Mouse (Mus musculus) MEL (cell line): ENCODE data around the gene Rora. TPM values are rescaled to one million over a fixed set of nuclear protein-coding genes. Genes with fewer than 3 reads are reported as not detected.

ENCODE experiments used
- DNase-seq: peaks from one replicate; pipeline ENCODE4 v3.0.0; 2011; ENCODE audit warnings: low read depth, low spot score
- H3K27ac ChIP-seq: 2 replicates; pipeline ENCODE4 v1.5.1; 2012; ENCODE audit warnings: low read depth, mild to moderate bottlenecking, control low read depth, low read length, moderate library complexity; ENCODE audit not compliant: control insufficient read depth
- H3K27me3 ChIP-seq, 2 experiments: fragments of 150-350 bp in 1 of 2; sonication (generic) in 1 of 2; 2 replicates each; pipeline ENCODE4 v1.6.1; 2012; ENCODE audit warnings: low read length in 2 of 2, mild to moderate bottlenecking in 2 of 2, improper control_type of control experiment in 1 of 2, moderate library complexity in 1 of 2; ENCODE audit not compliant: insufficient read depth in 2 of 2, control insufficient read depth in 1 of 2
- H3K36me3 ChIP-seq, 2 experiments: 2 replicates each; pipeline ENCODE4 v1.6.1; 2012 to 2014; ENCODE audit warnings: low read length in 2 of 2, improper control_type of control experiment in 1 of 2, inconsistent platforms in 1 of 2, mild to moderate bottlenecking in 1 of 2; ENCODE audit not compliant: insufficient read depth in 2 of 2, control insufficient read depth in 1 of 2
- H3K4me1 ChIP-seq, 2 experiments: fragments of 150-350 bp in 1 of 2; sonication (generic) in 1 of 2; 2 replicates each; pipeline ENCODE4 v1.6.1; 2012; ENCODE audit warnings: low read length in 2 of 2, improper control_type of control experiment in 1 of 2, mild to moderate bottlenecking in 1 of 2; ENCODE audit not compliant: insufficient read depth in 2 of 2, control insufficient read depth in 1 of 2
- H3K4me3 ChIP-seq, 2 experiments: fragments of 150-350 bp in 1 of 2; sonication (generic) in 1 of 2; 2 replicates each; pipeline ENCODE4 v1.5.1; 2012; ENCODE audit warnings: low read depth in 2 of 2, low read length in 2 of 2, mild to moderate bottlenecking in 2 of 2, moderate library complexity in 2 of 2, control low read depth in 1 of 2, improper control_type of control experiment in 1 of 2; ENCODE audit not compliant: control insufficient read depth in 1 of 2, insufficient read depth in 1 of 2
- H3K79me2 ChIP-seq: 2 replicates; pipeline ENCODE4 v1.6.1; 2012; ENCODE audit warnings: mild to moderate bottlenecking, low read length, moderate library complexity; ENCODE audit not compliant: control insufficient read depth, poor library complexity, insufficient read depth
- H3K9ac ChIP-seq: 2 replicates; pipeline ENCODE4 v1.6.1; 2012; ENCODE audit warnings: low read depth, mild to moderate bottlenecking, control low read depth, low read length, moderate library complexity; ENCODE audit not compliant: control insufficient read depth, poor library complexity, severe bottlenecking
- H3K9me3 ChIP-seq: fragments of 150-350 bp; sonication (generic); replicated peaks from 2 replicates; pipeline ENCODE4 v1.6.1; 2012; ENCODE audit warnings: mild to moderate bottlenecking, low read length, improper control_type of control experiment, moderate library complexity; ENCODE audit not compliant: insufficient read depth
- CHD1 ChIP-seq: IDR thresholded peaks from 2 replicates; pipeline ENCODE4 v1.6.1; 2012; ENCODE audit warnings: low read depth, mild to moderate bottlenecking, inconsistent platforms, low read length, improper control_type of control experiment
- CHD2 ChIP-seq: IDR thresholded peaks from 2 replicates; pipeline ENCODE4 v1.6.1; 2011; ENCODE audit warnings: low read length, improper control_type of control experiment
- CTCF ChIP-seq, 3 experiments: IDR thresholded peaks in 2 of 3; conservative IDR thresholded peaks in 1 of 3; 2 replicates each; pipeline ENCODE4 v1.5.1; 2011 to 2012; ENCODE audit warnings: low read length in 3 of 3, low read depth in 2 of 3, mild to moderate bottlenecking in 2 of 3, improper control_type of control experiment in 1 of 3, inconsistent platforms in 1 of 3, mixed read lengths in 1 of 3, moderate library complexity in 1 of 3; ENCODE audit not compliant: control insufficient read depth in 1 of 3, insufficient read depth in 1 of 3, poor library complexity in 1 of 3, severe bottlenecking in 1 of 3
- ELF1 ChIP-seq: IDR thresholded peaks from 2 replicates; pipeline ENCODE4 v1.6.1; 2014; ENCODE audit warnings: low read depth, mild to moderate bottlenecking, inconsistent platforms, low read length, improper control_type of control experiment, moderate library complexity
- ETS1 ChIP-seq: IDR thresholded peaks from 2 replicates; pipeline ENCODE4 v1.6.1; 2012; ENCODE audit warnings: low read depth, mild to moderate bottlenecking, inconsistent platforms, low read length, improper control_type of control experiment, moderate library complexity
- GABPA ChIP-seq: IDR thresholded peaks from 2 replicates; pipeline ENCODE4 v1.6.1; 2012; ENCODE audit warnings: low read depth, mild to moderate bottlenecking, inconsistent platforms, low read length, improper control_type of control experiment, moderate library complexity
- HCFC1 ChIP-seq: IDR thresholded peaks from 2 replicates; pipeline ENCODE4 v1.6.1; 2012; ENCODE audit warnings: low read depth, mild to moderate bottlenecking, inconsistent platforms, low read length, improper control_type of control experiment, moderate library complexity
- JUND ChIP-seq: IDR thresholded peaks from 2 replicates; pipeline ENCODE4 v1.6.1; 2011; ENCODE audit warnings: low read depth, mild to moderate bottlenecking, improper control_type of control experiment, low read length
- MAFK ChIP-seq: IDR thresholded peaks from 2 replicates; pipeline ENCODE4 v1.6.1; 2011; ENCODE audit warnings: low read depth, mild to moderate bottlenecking, low read length, improper control_type of control experiment, borderline replicate concordance
- MAX ChIP-seq: IDR thresholded peaks from 2 replicates; pipeline ENCODE4 v1.6.1; 2011; ENCODE audit warnings: low read length, improper control_type of control experiment
- MEF2A ChIP-seq: IDR thresholded peaks from 2 replicates; pipeline ENCODE4 v1.6.1; 2014; ENCODE audit warnings: low read depth, mild to moderate bottlenecking, inconsistent platforms, low read length, improper control_type of control experiment; ENCODE audit not compliant: poor library complexity, insufficient replicate concordance, severe bottlenecking; ENCODE audit errors: extremely low read depth
- MXI1 ChIP-seq: IDR thresholded peaks from 2 replicates; pipeline ENCODE4 v1.6.1; 2011; ENCODE audit warnings: mild to moderate bottlenecking, low read depth, low read length, improper control_type of control experiment
- MYB ChIP-seq: IDR thresholded peaks from 2 replicates; pipeline ENCODE4 v1.6.1; 2011; ENCODE audit warnings: mild to moderate bottlenecking, low read depth, low read length, improper control_type of control experiment
- NRF1 ChIP-seq: IDR thresholded peaks from 2 replicates; pipeline ENCODE4 v1.6.1; 2014; ENCODE audit warnings: low read depth, mild to moderate bottlenecking, inconsistent platforms, low read length, improper control_type of control experiment, moderate library complexity; ENCODE audit not compliant: poor library complexity, insufficient read depth, severe bottlenecking
- POLR2A ChIP-seq, 2 experiments: IDR thresholded peaks; 2 replicates each; pipeline ENCODE4 v1.6.1; 2011 to 2012; ENCODE audit warnings: low read length in 2 of 2, mild to moderate bottlenecking in 2 of 2, control low read depth in 1 of 2, improper control_type of control experiment in 1 of 2, low read depth in 1 of 2, moderate library complexity in 1 of 2; ENCODE audit not compliant: control insufficient read depth in 1 of 2, insufficient read depth in 1 of 2, poor library complexity in 1 of 2
- RCOR1 ChIP-seq: IDR thresholded peaks from 2 replicates; pipeline ENCODE4 v1.6.1; 2012; ENCODE audit warnings: low read depth, mild to moderate bottlenecking, inconsistent platforms, low read length, improper control_type of control experiment
- SMC3 ChIP-seq: IDR thresholded peaks from 2 replicates; pipeline ENCODE4 v1.6.1; 2011; ENCODE audit warnings: low read depth, low read length, improper control_type of control experiment
- TCF12 ChIP-seq: IDR thresholded peaks from 2 replicates; pipeline ENCODE4 v1.6.1; 2014; ENCODE audit warnings: low read depth, mild to moderate bottlenecking, inconsistent platforms, low read length, improper control_type of control experiment, moderate library complexity
- UBTF ChIP-seq: IDR thresholded peaks from 2 replicates; pipeline ENCODE4 v1.6.1; 2012; ENCODE audit warnings: low read depth, mild to moderate bottlenecking, inconsistent platforms, low read length, improper control_type of control experiment, moderate library complexity, borderline replicate concordance; ENCODE audit not compliant: insufficient read depth
- USF1 ChIP-seq: IDR thresholded peaks from 2 replicates; pipeline ENCODE4 v1.6.1; 2014; ENCODE audit warnings: low read depth, mild to moderate bottlenecking, inconsistent platforms, low read length, improper control_type of control experiment, moderate library complexity
- USF2 ChIP-seq, 2 experiments: IDR thresholded peaks; 2 replicates each; pipeline ENCODE4 v1.6.1; 2011 to 2012; ENCODE audit warnings: improper control_type of control experiment in 2 of 2, low read length in 2 of 2, borderline replicate concordance in 1 of 2, inconsistent platforms in 1 of 2, low read depth in 1 of 2, mild to moderate bottlenecking in 1 of 2; ENCODE audit not compliant: insufficient read depth in 1 of 2
- ZC3H11A ChIP-seq: IDR thresholded peaks from 2 replicates; pipeline ENCODE4 v1.6.1; 2012; ENCODE audit warnings: low read depth, mild to moderate bottlenecking, inconsistent platforms, low read length, improper control_type of control experiment
- ZNF384 ChIP-seq: IDR thresholded peaks from 2 replicates; pipeline ENCODE4 v1.6.1; 2012; ENCODE audit warnings: low read depth, mild to moderate bottlenecking, inconsistent platforms, low read length, improper control_type of control experiment
- polyA plus RNA-seq, 2 experiments: library from polyadenylated mRNA; stranded (reverse) in 1 of 2; unstranded in 1 of 2; fragments of >175 nt in 1 of 2; fragments of >200 nt in 1 of 2; gene quantifications; 2 replicates each; pipeline versions ENCODE4 v1.2.1 to v1.2.4; 2012; ENCODE audit warnings: low replicate concordance in 2 of 2, low read depth in 1 of 2; ENCODE audit not compliant: insufficient read length in 2 of 2, insufficient read depth in 1 of 2, missing spikeins in 1 of 2
- total RNA-seq: library from RNA; depleted of rRNA; stranded (reverse); fragments of 300-350 nt; gene quantifications from 2 replicates; pipeline ENCODE4 v1.2.3, GENCODE M21; 2012

Gene Rora
- total and polyA plus RNA-seq, 3 experiments: not detected

- TF ChIP-seq RCOR1 (no peak), GABPA (no peak), ELF1 (no peak), SMC3 (no peak), NRF1 (no peak), UBTF (no peak), MAX (no peak), CHD1 (no peak), JUND (no peak), USF1 (no peak), CHD2 (no peak), CTCF (IDR thresholded peaks at IDR 0.05 in 2 of 3, conservative IDR thresholded peaks at IDR 0.05 in 1 of 3; ENCODE audit: control insufficient read depth in 1 of 3, insufficient read depth in 1 of 3, low read depth in 2 of 3, low read length in 3 of 3, poor library complexity in 1 of 3, severe bottlenecking in 1 of 3) (no peak), HCFC1 (no peak), ETS1 (no peak)
- Histone ChIP-seq H3K4me3 (no peak overlapping the region), H3K36me3 (no peaks in the 10 kb centered on the region), H3K9me3 (no peaks in the 10 kb centered on the region), H3K9ac (no peak overlapping the region), H3K79me2 (no peaks in the 10 kb centered on the region), H3K27me3 (no peaks in the 10 kb centered on the region), H3K4me1 (no peaks in the 10 kb centered on the region), H3K27ac (no peak overlapping the region)
- DNase-seq: no peak
These were observed 42.9 kb downstream of the Rora start for GRCm38 (mm10) chr9:68696425-68696956.

- DNase-seq: no peak
- TF ChIP-seq USF2 (IDR thresholded peaks at IDR 0.05; ENCODE audit: borderline replicate concordance in 1 of 2, insufficient read depth in 1 of 2, low read depth in 1 of 2, low read length in 2 of 2): no peak
- no peak for TF ChIP-seq POLR2A (IDR thresholded peaks at IDR 0.05; ENCODE audit: control insufficient read depth in 1 of 2, insufficient read depth in 1 of 2, low read depth in 1 of 2, low read length in 2 of 2, poor library complexity in 1 of 2)
- no peak for TF ChIP-seq ZC3H11A
- TF ChIP-seq RCOR1: no peak
- no peak for TF ChIP-seq ELF1
- no peak for TF ChIP-seq HCFC1
- no peak for TF ChIP-seq ZNF384
- TF ChIP-seq TCF12: no peak
- TF ChIP-seq MEF2A: no peak
- no peak for TF ChIP-seq USF1
- no peak for TF ChIP-seq MYB
- no peak for TF ChIP-seq MAFK
- TF ChIP-seq MXI1: no peak
- TF ChIP-seq, all 39 proteins: peak for 0
- H3K9ac ChIP-seq: no peak overlapping the region
- H3K36me3 ChIP-seq: no peaks in the 10 kb centered on the region
- H3K4me1 ChIP-seq: no peaks in the 10 kb centered on the region
- no peak overlapping the region for H3K27ac ChIP-seq
- no peaks in the 10 kb centered on the region for H3K79me2 ChIP-seq
- H3K27me3 ChIP-seq: no peaks in the 10 kb centered on the region
- no peaks in the 10 kb centered on the region for H3K9me3 ChIP-seq
- no peak overlapping the region for H3K4me3 ChIP-seq
These were observed 45.8 kb downstream of the Rora start for GRCm38 (mm10) chr9:68699341-68699740.
